Mouse (Mus musculus) lung, postnatal 10 days (tissue): ENCODE results near the gene Zfp13.

Source experiments
- DNase-seq: peaks from one replicate; pipeline ENCODE4 v3.0.0; 2021

Gene Zfp13

DNA sequence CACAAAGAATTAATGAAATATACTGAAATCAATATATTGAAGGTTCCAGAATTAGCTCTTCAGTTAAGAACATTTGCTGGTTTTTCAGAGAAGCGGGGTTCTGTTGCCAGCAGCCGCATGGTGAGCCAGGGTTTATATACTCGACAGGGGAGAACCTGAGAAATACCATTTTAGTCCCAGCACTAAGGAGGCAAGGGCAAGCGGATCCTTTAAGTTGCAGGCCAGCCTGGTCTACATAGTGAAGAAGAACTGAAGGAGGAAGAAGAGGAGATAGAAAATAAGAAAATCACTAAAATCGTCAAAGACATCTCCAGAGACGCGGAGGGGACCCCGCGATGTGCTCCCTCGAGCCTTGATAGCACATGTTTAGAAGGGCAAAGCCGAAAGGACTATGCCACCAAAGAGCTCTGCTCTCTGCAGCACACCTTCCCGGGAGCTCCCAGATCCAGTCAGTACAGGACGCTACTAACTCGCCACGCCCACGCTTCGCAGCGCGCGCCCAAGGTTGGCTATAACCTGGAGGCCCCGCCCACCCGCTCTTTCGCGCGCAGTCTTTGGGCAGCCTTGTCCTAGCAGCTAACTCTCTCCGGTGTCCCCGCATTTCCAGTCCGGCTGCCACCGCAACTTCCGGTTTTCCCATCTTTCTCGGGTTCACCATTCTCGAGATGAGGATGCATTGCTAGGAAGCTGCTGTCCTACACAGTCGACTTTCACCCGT lies 6.9 kb downstream of the Zfp13 start:
- peak; percentile 97 for DNase-seq

DNA sequence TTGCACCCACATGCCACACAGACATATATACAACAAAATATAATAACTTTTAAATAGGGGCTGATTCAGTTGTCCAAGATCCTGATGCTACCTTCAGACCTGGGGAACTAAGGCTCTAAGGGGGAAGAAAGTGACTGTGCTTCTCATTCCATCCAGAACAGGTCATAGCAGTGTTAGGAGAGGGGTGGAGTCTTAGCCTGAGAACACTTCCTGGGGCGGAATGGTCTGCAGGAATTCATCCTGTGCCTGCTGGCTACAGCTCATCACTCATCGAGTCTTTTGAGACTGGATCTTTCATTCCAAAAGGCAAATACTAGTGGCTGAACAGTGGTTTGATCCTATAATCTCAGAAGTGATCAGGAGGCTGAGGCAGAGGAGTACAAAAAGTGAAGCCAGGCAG lies 12.0 kb downstream of the Zfp13 start:
- DNase-seq: no peak

DNA sequence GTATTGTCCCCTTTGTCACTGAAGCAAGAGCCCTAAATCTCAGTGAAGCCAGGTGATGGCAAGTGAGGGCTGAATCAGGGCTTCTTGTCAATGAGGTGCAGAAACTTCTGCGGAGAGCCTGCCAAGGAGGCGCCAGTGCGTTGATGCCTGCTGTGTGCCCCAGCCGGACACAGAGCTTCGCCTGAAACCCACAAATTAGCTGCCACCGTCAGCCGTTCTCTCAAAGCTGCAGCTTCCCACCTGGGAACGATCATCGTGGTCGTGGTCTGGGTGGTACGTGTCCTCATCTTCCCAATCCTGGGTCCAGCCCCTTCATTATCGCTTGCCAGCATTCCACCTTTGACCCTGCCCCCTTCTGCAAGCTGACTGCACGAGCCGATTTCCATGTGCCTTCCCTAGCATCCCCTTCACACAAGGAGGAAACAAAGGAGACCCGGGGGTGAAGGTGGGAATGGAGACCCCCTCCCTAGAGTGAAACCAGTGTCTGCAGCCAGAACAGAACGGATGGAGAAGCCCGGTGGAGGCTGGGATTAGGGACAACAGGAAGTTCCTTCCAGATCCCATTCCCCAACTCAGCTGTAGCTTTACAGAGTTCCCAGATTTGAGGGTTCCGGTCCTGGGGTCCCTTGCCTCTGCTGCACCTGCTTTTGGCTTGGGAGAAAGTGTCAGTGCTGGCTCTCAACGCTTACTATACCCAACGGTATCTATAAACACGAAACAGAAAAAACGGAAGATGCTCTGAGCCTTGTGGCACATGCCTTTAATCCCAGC lies 13.4 kb downstream of the Zfp13 start:
- DNase-seq: peak; percentile 82

- no peak for DNase-seq
These were observed 14.5 kb downstream of the Zfp13 start for GRCm38 (mm10) chr17:23584786-23585185.

GRCm38 (mm10) chr17:23575951-23576552 lies 23.2 kb downstream of the Zfp13 start:
- no peak for DNase-seq

DNA sequence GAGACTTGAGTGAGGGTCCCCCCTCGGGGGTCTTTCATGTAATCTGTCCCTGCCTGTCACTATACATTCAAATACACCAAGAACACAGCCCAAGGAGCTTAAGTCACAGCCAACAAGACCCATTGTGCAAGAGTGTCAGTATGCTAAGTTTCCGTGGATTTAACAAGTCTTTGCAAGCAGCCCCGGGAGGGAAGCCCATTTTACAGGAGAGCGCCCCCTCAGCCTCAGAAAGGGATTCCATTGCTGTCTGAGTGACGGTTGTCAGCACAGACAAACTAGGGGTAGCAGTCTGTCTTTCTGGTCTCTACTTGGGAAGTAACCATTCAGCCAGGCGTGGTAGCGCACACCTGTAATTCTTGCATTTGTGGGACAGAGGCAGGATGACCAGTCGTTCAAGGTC lies 25.2 kb downstream of the Zfp13 start:
- no peak for DNase-seq

DNA sequence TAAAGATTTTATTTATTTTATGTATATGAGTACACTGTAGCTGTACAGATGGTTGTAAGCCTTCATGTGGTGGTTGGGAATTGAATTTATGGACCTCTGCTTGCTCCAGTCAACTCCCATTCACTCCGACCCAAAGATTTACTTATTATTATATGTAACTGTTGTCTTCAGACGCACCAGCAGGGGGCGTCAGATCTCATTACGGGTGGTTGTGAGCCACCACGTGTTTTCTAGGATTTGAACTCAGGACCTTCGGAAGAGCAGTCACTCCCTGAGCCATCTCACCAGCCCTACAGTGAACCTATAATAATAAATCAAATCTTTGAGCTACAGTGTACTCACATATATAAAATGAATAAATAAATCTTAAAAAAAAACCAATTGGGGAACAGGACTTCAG lies 27.2 kb downstream of the Zfp13 start:
- no peak for DNase-seq

DNA sequence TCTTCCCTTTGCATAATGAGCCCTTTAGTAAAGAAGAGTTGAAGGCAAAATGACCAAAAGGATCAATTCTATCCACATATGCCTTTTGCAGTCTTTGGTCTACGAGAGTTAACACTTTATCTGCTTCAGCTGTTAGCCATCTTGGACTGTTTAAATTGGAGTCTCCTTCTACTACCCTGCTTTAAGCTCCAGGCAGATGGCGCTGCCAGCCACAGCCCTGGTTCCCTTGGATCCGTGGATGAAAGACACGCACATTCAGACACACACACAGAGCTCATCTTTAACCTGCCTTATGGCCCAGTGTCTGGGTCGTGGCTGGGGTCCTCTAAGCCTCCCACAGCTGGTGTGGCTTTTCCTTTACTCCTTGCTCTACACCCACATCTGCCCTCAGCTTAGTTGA lies 28.2 kb downstream of the Zfp13 start:
- DNase-seq: no peak

DNA sequence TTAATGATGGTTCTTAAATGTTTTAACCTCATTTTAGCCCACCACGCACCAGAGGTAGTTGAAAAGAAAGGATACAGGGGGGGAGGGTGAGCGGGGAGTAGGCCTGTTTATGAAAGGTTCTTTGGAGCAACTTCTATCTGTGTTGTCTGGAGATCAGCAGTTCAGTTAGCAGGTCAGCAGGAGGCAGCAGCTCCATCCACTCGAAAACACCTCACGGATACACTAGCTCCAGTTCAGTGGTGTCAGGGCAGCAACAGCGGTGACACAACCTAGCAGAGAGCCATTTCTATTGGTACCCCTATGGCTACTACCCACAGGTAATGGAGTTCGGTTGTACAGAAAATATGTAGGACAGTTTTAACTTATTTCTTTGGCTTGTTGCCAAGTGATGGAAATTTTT lies 29.3 kb downstream of the Zfp13 start:
- peak; percentile 70 for DNase-seq

DNA sequence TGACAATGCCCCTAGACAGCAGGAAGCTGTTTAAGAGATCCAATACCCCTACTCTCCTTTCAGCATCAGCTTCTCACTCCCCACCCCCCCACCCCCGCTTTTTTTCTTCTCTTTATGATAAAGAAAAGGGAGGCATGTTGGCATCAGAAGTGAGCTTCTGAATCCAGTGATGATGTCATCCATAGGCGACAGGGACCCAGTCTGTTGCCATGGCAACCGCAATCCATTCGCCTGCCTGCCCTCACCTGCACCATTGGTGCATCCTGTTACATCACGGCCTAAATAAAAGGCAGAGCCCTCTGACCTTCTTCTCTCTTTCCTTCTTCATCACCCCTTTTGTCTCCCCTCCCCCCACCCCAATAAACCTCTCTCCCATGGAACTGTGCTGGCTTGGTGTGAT lies 30.9 kb downstream of the Zfp13 start:
- no peak for DNase-seq

DNA sequence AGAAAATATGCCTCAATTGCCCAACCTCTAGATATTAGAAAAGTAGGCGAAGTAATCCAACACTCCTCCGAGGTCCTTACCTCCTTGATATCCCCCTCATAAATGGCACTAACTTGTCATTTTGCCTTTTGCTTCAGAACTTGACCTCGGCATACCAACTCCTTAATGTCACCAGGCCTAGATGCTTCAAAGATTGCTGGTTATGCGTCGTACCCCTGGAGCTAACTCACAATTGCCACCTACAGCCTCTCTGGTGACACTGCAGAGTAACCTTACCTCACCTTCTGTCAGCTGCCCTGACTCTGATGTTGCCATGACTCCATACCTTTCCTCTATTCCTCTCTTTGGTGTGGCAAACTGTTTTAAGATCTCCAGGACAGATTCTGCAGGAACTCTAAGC lies 32.5 kb downstream of the Zfp13 start:
- DNase-seq: no peak

DNA sequence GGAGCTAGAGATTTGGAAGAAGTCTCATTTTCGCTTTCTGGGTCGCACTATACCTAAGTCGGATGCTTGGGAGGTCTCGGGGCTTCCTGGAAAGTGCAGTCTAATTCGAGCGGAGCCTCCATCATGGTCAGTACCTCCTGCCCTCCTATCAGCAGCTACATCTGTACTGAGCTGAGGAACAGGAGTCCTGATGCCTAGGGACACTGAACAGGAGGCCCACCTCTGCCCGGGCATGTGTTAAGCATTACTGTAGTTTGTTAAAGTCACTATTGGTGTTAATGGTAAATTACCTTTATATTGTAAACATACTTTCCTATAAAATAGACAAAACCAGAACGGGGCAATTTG lies 34.9 kb downstream of the Zfp13 start:
- no peak for DNase-seq

GRCm38 (mm10) chr17:23563595-23564367 lies 35.5 kb downstream of the Zfp13 start, which contains the start of gene Zfp213:
Gene Zfp213, minus strand, starts transcription at chr17:23564238.
- peak; percentile 96 for DNase-seq

- peak; percentile 60 for DNase-seq
These were observed 39.5 kb downstream of the Zfp13 start for GRCm38 (mm10) chr17:23559767-23560166.

- no peak for DNase-seq
These were observed 43.9 kb downstream of the Zfp13 start for GRCm38 (mm10) chr17:23555243-23555916.

DNA sequence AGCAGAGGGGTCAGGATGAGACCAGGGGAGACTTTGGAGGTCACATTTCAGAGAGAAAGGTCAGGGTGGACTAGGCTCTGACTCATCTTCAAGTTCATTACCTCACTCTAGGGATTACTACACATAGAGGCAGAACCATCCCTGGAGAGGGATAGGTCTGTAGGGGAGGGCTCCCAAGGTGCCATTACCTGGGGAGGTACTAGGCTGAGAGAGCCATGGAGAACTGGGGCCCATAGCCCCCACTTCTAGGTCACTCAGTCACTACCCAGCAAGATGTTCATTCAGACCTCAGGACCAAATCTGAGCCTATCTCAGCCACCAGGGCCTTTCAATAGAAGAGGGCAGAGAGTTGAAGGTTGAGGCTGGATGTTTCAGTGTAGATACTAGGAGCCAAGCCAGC lies 45.0 kb downstream of the Zfp13 start:
- no peak for DNase-seq

GRCm38 (mm10) chr17:23553634-23554120 lies 45.6 kb downstream of the Zfp13 start:
- DNase-seq: no peak

DNA sequence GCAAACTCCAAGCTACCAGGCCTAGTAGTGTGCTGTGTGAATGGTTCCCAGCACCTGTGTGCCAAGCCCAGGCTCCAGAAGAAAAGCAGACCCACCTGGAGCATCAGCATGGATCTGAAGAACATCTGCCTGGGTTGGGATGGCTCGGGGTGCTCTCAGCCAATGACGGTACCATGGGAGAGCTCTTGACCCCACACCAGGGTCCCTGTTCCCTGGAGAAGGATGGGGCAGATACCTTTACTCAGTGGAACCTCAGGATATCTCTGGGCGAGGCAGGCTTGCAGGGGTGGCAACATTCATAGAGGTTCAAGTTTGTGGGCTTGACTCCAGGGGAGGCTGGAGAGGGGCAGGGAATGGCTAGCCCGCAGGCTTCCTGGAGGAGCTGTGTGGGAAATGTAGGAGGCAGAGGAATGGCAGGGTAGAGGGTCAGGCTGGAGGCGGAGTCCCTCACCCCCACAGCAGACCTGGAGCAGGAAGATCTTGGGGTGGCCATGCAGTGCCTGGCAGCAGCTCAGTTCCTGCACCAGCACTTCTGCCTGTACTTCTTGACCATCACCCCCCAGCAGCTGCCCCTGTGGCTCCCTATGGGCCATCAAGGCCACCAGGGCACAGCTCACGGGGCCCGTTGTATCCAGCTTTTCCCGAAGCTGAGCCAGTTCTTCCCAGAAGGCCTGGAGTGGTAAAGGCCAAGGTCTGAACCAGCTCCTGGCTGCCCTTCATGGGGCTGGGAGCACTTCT lies 46.2 kb downstream of the Zfp13 start:
- no peak for DNase-seq

DNA sequence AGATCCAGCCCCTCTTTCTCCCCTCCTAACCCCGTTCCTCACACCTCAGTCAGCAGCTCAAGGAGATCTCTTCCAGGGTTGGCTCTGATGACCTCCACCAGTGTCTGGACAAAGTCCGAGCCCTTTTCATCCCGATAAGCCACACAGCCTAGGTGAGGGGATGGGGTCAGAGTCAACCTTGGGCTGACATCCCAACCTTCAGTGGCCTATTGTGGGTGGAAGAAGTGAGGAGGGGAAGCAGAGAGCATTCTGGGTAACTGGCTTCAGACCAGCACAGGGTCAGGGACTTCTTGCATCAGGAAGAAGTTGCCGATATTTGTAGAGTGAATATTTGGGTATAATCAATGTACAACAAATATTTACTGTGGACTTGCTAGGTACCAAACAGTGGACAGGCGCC lies 47.3 kb downstream of the Zfp13 start:
- DNase-seq: no peak

GRCm38 (mm10) chr17:23551416-23551815 lies 47.9 kb downstream of the Zfp13 start:
- no peak for DNase-seq

DNA sequence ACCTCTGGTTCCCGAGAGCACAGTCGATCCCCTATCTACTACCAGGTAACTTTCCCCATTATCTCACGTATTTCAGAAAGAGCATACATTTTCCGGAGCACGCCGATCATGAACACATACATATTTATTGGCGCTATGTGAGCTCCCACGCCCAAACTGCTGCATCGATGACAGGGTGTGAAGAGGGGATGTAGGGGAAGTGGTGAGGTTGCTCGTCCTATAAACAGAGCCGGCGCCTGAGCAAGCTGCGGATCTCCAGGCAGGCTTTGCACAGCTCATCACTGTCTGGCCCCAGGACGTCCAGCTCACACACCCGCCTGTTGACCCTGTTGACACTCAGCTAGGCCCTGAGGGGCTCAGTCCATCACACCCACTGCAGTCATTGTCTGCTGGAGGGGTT lies 48.4 kb downstream of the Zfp13 start:
- no peak for DNase-seq
